Mouse (Mus musculus) adrenal gland, postnatal 36 days (tissue): ENCODE results near the gene Abhd17c. TPM values are rescaled to one million over a fixed set of nuclear protein-coding genes. Genes with fewer than 3 reads are reported as not detected.
A peak's percentile ranks its signal among the peaks of the same experiment; 100 is the strongest.
"Not testable (repeated sequence)": the region's sequence is repeated elsewhere in the genome, so short reads cannot be mapped to it uniquely, and the experiment has no call there.

Experiments used
- DNase-seq, 2 experiments: peaks; one replicate each; pipeline ENCODE4 v3.0.0; 2021; ENCODE audit warnings: mixed read lengths in 1 of 2
- total RNA-seq, 2 experiments: library from RNA; stranded (reverse); gene quantifications; 2 replicates each; pipeline ENCODE4 v1.2.3; 2021

Gene Abhd17c
- total RNA-seq, 2 experiments from 2014 or later: 26.4 to 31.6 TPM

DNA sequence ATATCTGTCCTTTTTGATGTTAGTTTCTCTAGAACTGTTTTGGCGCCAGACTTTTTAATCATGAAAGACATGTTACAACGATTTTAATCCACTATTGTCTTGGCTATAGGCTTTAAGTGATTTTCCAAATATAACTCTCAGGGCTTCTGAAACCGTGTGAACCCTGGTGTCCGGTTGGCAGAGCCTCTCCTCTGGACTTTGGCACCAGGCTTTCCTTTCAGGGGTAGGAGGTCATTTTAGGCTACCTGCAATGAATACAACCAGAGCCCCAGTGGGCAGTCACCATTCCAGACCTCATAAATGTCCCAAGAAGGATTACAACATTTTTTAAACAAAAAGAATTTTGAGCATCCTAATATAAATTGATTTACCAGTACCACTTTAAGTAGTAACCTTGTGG is 1.1 kb upstream of the Abhd17c start:
- DNase-seq: no peak

DNA sequence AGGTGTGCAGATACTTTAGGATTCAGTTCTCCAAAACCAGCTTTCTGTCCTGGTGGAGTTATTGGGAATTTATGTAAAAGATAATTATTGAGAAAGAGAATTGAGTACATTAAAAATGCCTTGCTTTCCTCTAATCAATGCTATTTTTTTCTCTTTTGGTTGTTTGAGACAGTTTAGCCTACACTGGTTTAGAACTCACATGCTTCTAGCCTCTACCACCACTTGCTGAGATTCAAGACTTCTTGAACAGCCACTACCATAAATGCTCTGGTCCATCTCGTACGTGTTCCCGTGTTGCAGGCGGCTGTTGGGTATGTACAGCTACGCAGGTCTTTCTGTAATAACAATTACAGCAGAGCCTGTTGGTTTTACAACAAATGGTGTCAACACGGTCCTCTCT is 681 bp upstream of the Abhd17c start:
- no peak for DNase-seq

DNA sequence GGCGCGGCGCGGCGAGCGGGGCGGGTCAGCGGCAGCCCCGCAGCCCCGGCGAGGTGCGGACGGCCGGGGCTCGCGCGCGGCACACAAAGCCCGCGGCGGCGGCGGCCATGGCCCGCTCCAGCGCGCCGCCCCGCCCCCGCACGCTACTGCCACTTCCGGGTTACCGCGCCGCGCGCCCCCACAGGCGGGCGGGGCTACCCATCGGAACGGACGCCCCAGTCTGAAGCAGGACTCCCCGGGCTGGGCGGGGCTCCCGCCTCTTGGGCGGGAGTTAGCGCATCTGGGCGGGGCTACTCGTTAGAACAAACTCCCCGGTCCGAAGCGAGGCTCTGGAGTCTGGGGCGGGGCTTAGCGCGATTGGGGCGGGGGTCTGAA is 254 bp upstream of the Abhd17c start:
- peak; percentile 95 to 98 for DNase-seq

DNA sequence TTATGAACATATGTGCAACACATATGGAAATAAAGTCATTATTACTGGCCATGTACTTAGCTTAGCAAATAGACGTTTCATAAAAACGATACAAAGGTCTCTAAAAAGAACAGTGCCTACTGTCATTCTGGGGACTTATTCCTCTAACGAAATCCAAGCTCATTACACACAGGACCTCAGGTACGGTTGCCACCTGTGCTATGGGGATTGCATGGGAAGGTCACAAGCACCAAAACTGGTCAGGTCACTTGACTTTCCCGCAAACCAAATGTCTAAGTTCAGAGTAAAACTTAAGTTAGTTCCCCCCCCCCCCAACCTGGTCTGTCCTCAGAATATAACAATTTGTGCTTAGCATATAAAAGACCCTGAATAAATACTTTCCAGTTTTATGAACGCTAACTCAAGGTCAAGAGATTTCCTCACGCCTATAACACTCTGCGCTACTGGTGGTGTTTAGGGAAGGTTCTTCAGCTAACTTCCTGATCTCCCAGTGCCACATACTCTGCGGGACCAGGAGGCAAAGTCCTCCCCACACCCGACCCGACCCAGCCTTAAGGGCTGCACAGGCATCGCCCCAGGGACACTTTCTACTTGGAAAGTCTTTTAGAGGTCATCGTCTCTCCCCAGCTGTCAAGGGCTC is 1.2 kb downstream of the Abhd17c start:
- DNase-seq: no peak

DNA sequence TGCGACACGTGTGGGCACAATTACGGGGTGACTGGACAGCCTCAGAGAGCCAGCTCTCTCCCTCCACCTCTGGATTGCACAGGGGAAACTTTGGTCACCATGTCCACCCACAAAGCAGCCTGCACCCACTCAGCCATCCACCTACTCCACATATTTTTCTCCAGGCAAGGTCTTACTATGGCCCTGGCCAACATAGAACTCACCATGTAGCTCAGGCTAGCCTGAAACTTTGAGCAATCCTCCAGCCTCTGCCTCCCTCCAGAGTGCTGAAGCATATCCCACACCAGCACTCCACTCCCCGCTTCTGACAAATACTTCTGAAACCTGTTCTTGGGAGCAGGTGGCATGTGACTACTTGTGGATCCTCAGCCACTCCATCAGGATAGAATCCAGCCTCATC is 1.9 kb downstream of the Abhd17c start:
- no peak for DNase-seq

GRCm38 (mm10) chr7:84148896-84149295 is 2.8 kb downstream of the Abhd17c start:
- no peak for DNase-seq

DNA sequence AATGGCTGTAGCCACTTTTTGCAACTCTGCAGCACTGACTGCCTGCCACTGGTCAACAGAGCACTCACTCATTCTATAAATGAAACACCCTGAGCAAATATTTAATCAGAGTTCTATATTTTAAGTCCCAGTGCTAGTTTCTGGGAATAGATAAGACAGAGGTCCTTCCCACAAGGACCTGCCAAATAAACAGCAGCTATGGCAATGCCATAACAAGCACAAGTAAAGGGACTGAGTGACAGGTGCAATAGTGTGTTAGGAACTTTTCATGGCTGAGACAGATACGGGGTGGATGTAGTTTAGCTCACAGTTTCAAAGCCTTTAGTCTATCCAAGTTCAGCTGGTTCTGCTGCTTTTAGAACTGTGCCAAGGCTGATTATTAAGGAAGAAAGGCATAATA is 3.9 kb downstream of the Abhd17c start:
- DNase-seq: no peak

GRCm38 (mm10) chr7:84145633-84146032 is 6.1 kb downstream of the Abhd17c start:
- no peak for DNase-seq

DNA sequence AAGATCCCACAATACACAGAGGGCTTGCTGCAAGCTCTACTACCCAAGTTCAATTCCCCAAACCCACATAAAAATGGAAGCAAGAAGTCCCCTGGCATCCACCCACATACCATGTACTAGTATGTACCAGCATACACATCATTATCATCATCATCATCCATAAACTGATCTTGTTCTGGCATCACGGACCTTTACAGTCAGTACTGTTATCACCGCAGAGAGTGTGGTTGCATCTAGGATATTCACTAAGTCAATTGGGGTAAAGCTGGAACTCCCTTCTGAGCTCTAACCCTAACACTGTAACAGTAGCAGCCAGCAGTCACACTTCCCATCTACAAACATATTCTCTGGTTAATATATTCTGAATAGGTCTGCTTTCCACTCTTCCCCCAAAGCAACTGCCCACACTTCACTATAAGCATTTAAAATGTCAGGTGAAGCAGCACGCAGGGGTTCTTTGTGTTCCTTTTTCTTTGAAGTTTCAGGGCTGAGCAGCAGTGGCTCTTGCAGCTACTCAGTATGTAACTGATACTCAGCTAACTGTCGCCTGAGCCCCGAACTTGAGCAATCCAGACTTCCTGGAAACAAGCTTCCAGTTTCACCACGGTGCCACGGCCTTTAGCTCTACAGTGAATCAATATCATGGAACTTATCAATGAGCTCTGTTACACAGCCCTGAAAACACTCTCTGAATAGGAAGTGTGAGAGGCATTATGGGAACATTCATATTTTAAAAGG is 8.8 kb downstream of the Abhd17c start:
- DNase-seq: peak in 1 of 2 experiments; percentile 20

DNA sequence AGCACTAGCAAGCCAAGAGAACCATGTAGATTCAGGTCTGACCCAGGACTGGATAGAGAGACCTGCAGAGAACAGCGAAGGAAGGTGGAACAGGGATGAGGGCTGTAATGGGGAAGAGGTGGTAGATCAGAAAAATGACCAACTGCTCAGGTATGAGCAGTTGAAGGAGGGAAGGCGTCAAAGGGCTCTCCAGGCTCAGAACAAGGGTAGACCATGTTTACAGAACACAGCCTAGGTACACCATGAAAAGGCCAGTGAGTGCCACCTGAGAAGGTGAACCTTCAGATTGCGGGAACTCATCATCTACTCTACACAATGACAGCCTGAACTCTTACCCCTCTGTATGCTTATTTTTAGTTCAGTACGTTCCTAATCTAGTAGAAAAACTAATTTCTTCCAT is 9.5 kb downstream of the Abhd17c start:
- DNase-seq: no peak

GRCm38 (mm10) chr7:84139566-84139965 is 12.1 kb downstream of the Abhd17c start:
- DNase-seq: no peak

DNA sequence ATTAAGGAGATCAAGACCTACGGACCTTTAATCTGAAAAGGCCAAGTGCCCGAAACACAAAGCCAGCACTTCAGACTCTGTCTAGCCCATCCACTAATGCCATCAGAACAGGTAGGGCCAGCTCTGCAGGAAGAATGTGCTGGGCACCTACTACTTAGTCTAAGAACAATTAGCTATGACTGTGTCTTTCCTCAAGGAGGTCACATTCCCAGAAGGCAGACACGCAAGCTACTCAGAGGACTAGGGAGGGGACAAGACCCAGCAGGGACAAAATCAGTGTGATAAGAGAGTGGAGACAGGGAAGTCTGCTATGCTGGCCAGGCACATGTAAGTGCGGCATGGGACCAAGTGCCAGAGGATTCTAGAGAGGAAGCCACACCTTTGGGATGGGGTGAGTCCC is 13.0 kb downstream of the Abhd17c start:
- DNase-seq: no peak

DNA sequence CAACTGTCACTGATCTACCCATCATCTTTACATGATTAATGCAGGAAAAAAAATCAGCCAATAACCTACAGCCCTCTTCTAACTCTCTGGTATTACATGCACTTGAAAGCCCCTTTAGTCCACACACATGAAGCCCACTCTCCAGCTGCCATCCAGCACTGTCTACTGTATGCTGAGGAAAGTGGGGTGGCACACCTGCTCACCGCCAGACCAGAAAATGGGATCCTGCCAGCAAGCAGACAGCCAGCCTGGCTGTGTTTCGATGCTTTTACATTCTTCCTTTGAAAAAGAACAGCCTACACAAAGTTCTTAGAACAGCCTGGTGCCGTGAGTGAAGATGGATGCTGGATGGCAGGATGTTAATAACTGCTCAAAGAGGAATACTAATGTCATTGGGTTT is 13.9 kb downstream of the Abhd17c start:
- DNase-seq: no peak

DNA sequence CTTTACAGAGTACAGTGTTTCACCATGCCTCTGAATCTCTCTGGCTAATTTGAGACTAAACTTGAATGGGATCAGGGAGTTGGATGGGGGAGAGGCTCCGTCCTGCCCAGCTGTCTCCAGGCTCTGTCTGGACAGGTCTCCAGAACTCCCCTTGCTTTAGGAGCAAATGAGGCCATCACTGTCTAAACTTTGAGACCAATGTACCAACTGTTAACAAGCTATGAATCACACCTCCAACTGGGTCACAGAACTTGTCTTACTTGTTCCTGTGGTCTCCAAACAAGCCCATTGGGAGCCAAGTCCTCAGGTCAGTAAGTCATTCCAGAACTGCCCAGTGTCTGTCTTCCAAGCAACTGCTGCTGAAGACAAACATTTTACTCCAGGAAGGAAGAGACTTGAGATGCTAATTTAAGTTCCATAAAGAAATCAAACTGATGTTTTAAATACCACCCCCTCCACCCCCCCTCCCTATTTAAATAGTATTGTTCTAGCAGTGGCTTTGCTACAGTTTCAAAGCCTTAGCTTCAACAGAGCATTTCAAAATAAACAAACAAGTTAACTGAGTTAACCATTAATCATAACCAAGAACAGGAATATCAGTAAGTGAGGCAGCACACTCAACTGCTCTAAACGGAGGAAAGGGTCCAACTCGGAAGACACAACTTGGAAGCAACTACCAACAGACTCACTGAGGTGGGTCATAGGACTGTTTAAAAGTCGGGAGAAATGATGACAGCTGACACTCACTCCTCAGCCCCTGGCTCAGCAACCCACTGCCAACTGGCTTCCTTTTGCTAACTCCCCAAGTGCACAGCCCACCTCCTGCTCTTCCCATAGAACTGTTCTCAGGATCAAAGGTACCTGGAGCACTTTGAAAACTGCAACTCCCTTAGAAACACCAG is 15.6 kb downstream of the Abhd17c start:
- no peak for DNase-seq

GRCm38 (mm10) chr7:84132704-84133103 is 19.0 kb downstream of the Abhd17c start:
- DNase-seq: peak; percentile 44 to 60

DNA sequence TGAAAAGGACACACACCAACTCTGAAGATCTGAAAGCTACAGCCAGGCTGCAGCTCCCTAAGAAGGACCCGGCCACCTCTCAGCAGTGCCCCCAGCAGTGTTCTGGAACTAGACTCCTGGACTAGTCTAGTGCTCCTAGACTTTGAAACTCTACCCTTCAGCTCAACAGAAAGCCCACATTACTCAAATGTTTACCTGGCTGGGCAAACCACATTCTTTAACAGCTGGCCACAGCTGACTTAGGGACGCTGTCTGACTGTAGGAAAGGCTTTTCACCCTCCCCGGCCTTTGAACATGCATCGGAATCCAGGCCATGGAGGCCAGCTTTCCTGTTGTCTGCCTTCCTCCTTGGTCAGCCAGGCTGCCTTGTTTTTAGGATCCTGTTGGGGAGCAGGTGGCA is 20.0 kb downstream of the Abhd17c start:
- no peak for DNase-seq

- DNase-seq: peak in 1 of 2 experiments; percentile 19
Measured at GRCm38 (mm10) chr7:84128661-84129060, 23.0 kb downstream of the Abhd17c start.

GRCm38 (mm10) chr7:84125730-84126129 is 26.0 kb downstream of the Abhd17c start:
- no peak for DNase-seq

GRCm38 (mm10) chr7:84123651-84124050 is 28.0 kb downstream of the Abhd17c start:
- not testable (repeated sequence) for DNase-seq

DNA sequence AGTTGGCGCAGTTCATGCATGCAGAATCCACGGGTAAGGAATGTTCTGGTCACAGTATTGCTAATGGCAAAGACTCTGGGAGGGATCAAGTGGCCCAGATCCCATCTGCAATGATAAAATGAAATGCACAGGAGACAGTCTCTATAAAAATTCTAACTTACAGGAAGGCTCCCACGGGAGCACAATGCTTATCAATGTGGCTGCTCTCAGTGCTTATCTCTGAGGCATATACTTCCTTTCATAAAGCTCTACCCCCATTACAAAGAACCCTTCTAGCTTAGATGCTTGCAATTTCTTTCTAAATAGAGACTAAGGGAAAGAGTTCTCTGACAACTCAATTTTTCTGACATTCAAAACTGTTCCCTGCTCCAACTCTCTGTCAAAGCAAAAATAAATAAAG is 29.9 kb downstream of the Abhd17c start:
- DNase-seq: no peak

GRCm38 (mm10) chr7:84120142-84120760 is 31.4 kb downstream of the Abhd17c start:
- no peak for DNase-seq
